Mouse (Mus musculus) CH12.LX (cell line): ENCODE measurements around the gene Lad1. TPM values are rescaled to one million over a fixed set of nuclear protein-coding genes. Genes with fewer than 3 reads are reported as not detected.

Source experiments
- DNase-seq: peaks from one replicate; pipeline ENCODE4 v3.0.0-alpha.2; 2013; ENCODE audit errors: extremely low read depth
- H3K27ac ChIP-seq: 2 replicates; pipeline ENCODE4 v1.5.1; 2012; ENCODE audit warnings: low read depth, mild to moderate bottlenecking, control low read depth, moderate library complexity; ENCODE audit not compliant: insufficient read depth
- H3K27me3 ChIP-seq: replicated peaks from 2 replicates; pipeline ENCODE3; 2012; ENCODE audit warnings: inconsistent platforms
- H3K36me3 ChIP-seq, 2 experiments: replicated peaks in 1 of 2; 2 replicates each; pipeline versions ENCODE3 to v1.6.1; 2012; ENCODE audit warnings: inconsistent platforms in 1 of 2, low read length in 1 of 2, mild to moderate bottlenecking in 1 of 2, mixed read lengths in 1 of 2, moderate library complexity in 1 of 2; ENCODE audit not compliant: control insufficient read depth in 1 of 2, insufficient read depth in 1 of 2
- H3K4me1 ChIP-seq, 2 experiments: 2 replicates each; pipeline ENCODE4 v1.6.1; 2012; ENCODE audit warnings: inconsistent platforms in 1 of 2, moderate library complexity in 1 of 2; ENCODE audit not compliant: insufficient read depth in 2 of 2, control insufficient read depth in 1 of 2
- H3K4me2 ChIP-seq: 2 replicates; pipeline ENCODE4 v1.6.1; 2012; ENCODE audit warnings: low read depth, mild to moderate bottlenecking, control low read depth; ENCODE audit not compliant: poor library complexity, insufficient read depth, severe bottlenecking
- H3K4me3 ChIP-seq, 3 experiments: fragments of 150-350 bp in 1 of 3; sonication (generic) in 1 of 3; replicated peaks in 1 of 3; 2 replicates each; pipeline versions ENCODE3 to v1.5.1; 2011 to 2012; ENCODE audit warnings: low read depth in 2 of 3, low read length in 2 of 3, mild to moderate bottlenecking in 2 of 3, moderate library complexity in 2 of 3, control low read depth in 1 of 3, improper control_type of control experiment in 1 of 3, inconsistent platforms in 1 of 3, mixed read lengths in 1 of 3; ENCODE audit not compliant: poor library complexity in 1 of 3
- H3K79me2 ChIP-seq: replicated peaks from 2 replicates; pipeline ENCODE4 v1.6.1; 2012; ENCODE audit warnings: mild to moderate bottlenecking, moderate library complexity; ENCODE audit not compliant: control insufficient read depth, poor library complexity, insufficient read depth, severe bottlenecking; ENCODE audit errors: extremely low read depth
- H3K9ac ChIP-seq: 2 replicates; pipeline ENCODE4 v1.6.1; 2012; ENCODE audit warnings: low read depth, mild to moderate bottlenecking, control low read depth, moderate library complexity; ENCODE audit not compliant: insufficient read depth
- H3K9me3 ChIP-seq: replicated peaks from 2 replicates; pipeline ENCODE3; 2012; ENCODE audit warnings: low read length, inconsistent platforms, mixed read lengths
- CHD1 ChIP-seq: IDR thresholded peaks from 2 replicates; pipeline ENCODE4 v1.6.1; 2012; ENCODE audit warnings: low read depth, low read length, improper control_type of control experiment, inconsistent platforms
- CTCF ChIP-seq, 2 experiments: IDR thresholded peaks in 1 of 2; conservative IDR thresholded peaks in 1 of 2; 2 replicates each; pipeline ENCODE4 v1.5.1; 2011 to 2012; ENCODE audit warnings: low read depth in 2 of 2, low read length in 2 of 2, improper control_type of control experiment in 1 of 2, inconsistent platforms in 1 of 2, mild to moderate bottlenecking in 1 of 2, moderate library complexity in 1 of 2
- E2F4 ChIP-seq: IDR thresholded peaks from 2 replicates; pipeline ENCODE4 v1.6.1; 2011; ENCODE audit warnings: low read depth, low read length, improper control_type of control experiment; ENCODE audit not compliant: insufficient replicate concordance
- EP300 ChIP-seq: IDR thresholded peaks from 2 replicates; pipeline ENCODE4 v1.6.1; 2011; ENCODE audit warnings: low read length, improper control_type of control experiment
- JUND ChIP-seq: conservative IDR thresholded peaks from 2 replicates; pipeline ENCODE4 v1.6.1; 2011; ENCODE audit warnings: low read depth, low read length, improper control_type of control experiment
- KAT2A ChIP-seq: IDR thresholded peaks from 2 replicates; pipeline ENCODE4 v1.6.1; 2012; ENCODE audit warnings: low read length, improper control_type of control experiment, inconsistent platforms; ENCODE audit not compliant: insufficient replicate concordance
- MAFK ChIP-seq: IDR thresholded peaks from 2 replicates; pipeline ENCODE4 v1.6.1; 2011; ENCODE audit warnings: low read length, improper control_type of control experiment; ENCODE audit not compliant: insufficient replicate concordance
- MAX ChIP-seq: IDR thresholded peaks from 2 replicates; pipeline ENCODE4 v1.6.1; 2011; ENCODE audit warnings: low read length, improper control_type of control experiment
- MYC ChIP-seq: IDR thresholded peaks from 2 replicates; pipeline ENCODE4 v1.6.1; 2011; ENCODE audit warnings: low read depth, mild to moderate bottlenecking, improper control_type of control experiment, low read length
- NELFE ChIP-seq: IDR thresholded peaks from 2 replicates; pipeline ENCODE4 v1.6.1; 2011; ENCODE audit warnings: low read depth, low read length, improper control_type of control experiment
- PAX5 ChIP-seq: IDR thresholded peaks from 2 replicates; pipeline ENCODE4 v1.6.1; 2012; ENCODE audit warnings: low read length, inconsistent platforms, mixed read lengths
- POLR2A ChIP-seq: IDR thresholded peaks from 2 replicates; pipeline ENCODE4 v1.6.1; 2011; ENCODE audit warnings: low read depth, mild to moderate bottlenecking, improper control_type of control experiment, low read length
- RAD21 ChIP-seq: IDR thresholded peaks from 2 replicates; pipeline ENCODE4 v1.6.1; 2011; ENCODE audit warnings: low read depth, mild to moderate bottlenecking, low read length, improper control_type of control experiment, moderate library complexity
- RCOR1 ChIP-seq: conservative IDR thresholded peaks from 2 replicates; pipeline ENCODE4 v1.6.1; 2012; ENCODE audit warnings: low read depth, mild to moderate bottlenecking, inconsistent platforms, low read length, improper control_type of control experiment
- SMC3 ChIP-seq: IDR thresholded peaks from 2 replicates; pipeline ENCODE4 v1.6.1; 2011; ENCODE audit warnings: low read depth, low read length, improper control_type of control experiment
- TBP ChIP-seq: conservative IDR thresholded peaks from 2 replicates; pipeline ENCODE4 v1.6.1; 2011; ENCODE audit warnings: low read depth, low read length, improper control_type of control experiment
- TCF12 ChIP-seq: IDR thresholded peaks from 2 replicates; pipeline ENCODE4 v1.6.1; 2014; ENCODE audit warnings: low read depth, mild to moderate bottlenecking, inconsistent platforms, low read length, improper control_type of control experiment
- USF1 ChIP-seq: IDR thresholded peaks from 2 replicates; pipeline ENCODE4 v1.6.1; 2014; ENCODE audit warnings: low read depth, mild to moderate bottlenecking, inconsistent platforms, low read length, improper control_type of control experiment
- USF2 ChIP-seq: conservative IDR thresholded peaks from 2 replicates; pipeline ENCODE4 v1.6.1; 2011; ENCODE audit warnings: low read depth, low read length, improper control_type of control experiment
- ZKSCAN1 ChIP-seq: IDR thresholded peaks from 2 replicates; pipeline ENCODE4 v1.6.1; 2012; ENCODE audit warnings: low read depth, inconsistent platforms, low read length, improper control_type of control experiment, borderline replicate concordance
- ZNF384 ChIP-seq: IDR thresholded peaks from 2 replicates; pipeline ENCODE4 v1.6.1; 2012; ENCODE audit warnings: low read depth, low read length, improper control_type of control experiment, inconsistent platforms
- dilution Hi-C: fragments of 300-500 bp; cut with MboI; formaldehyde crosslinking; loops from 2 replicates; pipeline ENCODE4 v1.14.3; 2020; ENCODE audit warnings: low sequenced_read_pairs; ENCODE audit not compliant: extremely low pct_unique_long_range_greater_than_20kb, extremely low pct_ligation_motif_present
- in situ Hi-C: fragments of 300-500 bp; cut with MboI; formaldehyde crosslinking; loops from 3 replicates; pipeline ENCODE4 v1.14.3; 2019; ENCODE audit warnings: low sequenced_read_pairs, low pct_ligation_motif_present, low pct_unique_long_range_greater_than_20kb, mixed read lengths
- polyA plus RNA-seq: library from polyadenylated mRNA; unstranded; fragments of >175 nt; gene quantifications from 2 replicates; pipeline ENCODE4 v1.2.1, GENCODE M21; 2012; ENCODE audit warnings: low read depth; ENCODE audit not compliant: insufficient read length
- total RNA-seq, 2 experiments: library from RNA; depleted of rRNA; stranded (reverse); fragments of 300-350 nt in 1 of 2; fragments of >200 nt in 1 of 2; gene quantifications; 2 replicates each; pipeline ENCODE4 v1.2.3; 2012 to 2014

The Lad1 gene
- total and polyA plus RNA-seq, 3 experiments, result 0.17 TPM; not detected in 2

GRCm38 (mm10) chr1:135820071-135820470 is 1.7 kb downstream of the Lad1 start:
- no peak overlapping the region for H3K4me2 ChIP-seq
- no peaks in the 10 kb centered on the region for H3K79me2 ChIP-seq
- no peaks in the 10 kb centered on the region for H3K36me3 ChIP-seq
- dilution Hi-C loops, result no loop called here
- H3K4me1 ChIP-seq, result peaks cover 0 to 13% of the 10 kb centered on the region in 2 experiments; a peak in 2 of 4 replicates
- in situ Hi-C loops, result no loop called here
- peaks cover 9% of the 10 kb centered on the region for H3K9me3 ChIP-seq
- TF ChIP-seq RAD21, result no peak
- no peak for TF ChIP-seq PAX5
- TF ChIP-seq ZKSCAN1, result no peak
- no peak for TF ChIP-seq MAX
- no peak overlapping the region for H3K4me3 ChIP-seq
- no peak overlapping the region for H3K9ac ChIP-seq
- H3K27ac ChIP-seq, result no peak overlapping the region
- DNase-seq, result no peak
- H3K27me3 ChIP-seq, result peaks cover 30% of the 10 kb centered on the region

GRCm38 (mm10) chr1:135820736-135821364 is 2.5 kb downstream of the Lad1 start:
- Histone ChIP-seq H3K4me3 (no peak overlapping the region), H3K9ac (no peak overlapping the region), H3K4me1 (peaks cover 0 to 6% of the 10 kb centered on the region in 2 experiments; a peak in 2 of 4 replicates), H3K4me2 (no peak overlapping the region), H3K9me3 (peaks cover 9% of the 10 kb centered on the region), H3K27ac (no peak overlapping the region), H3K27me3 (peaks cover 36% of the 10 kb centered on the region), H3K79me2 (no peaks in the 10 kb centered on the region), H3K36me3 (no peaks in the 10 kb centered on the region)
- in situ Hi-C loops (no loop called here), dilution Hi-C loops (no loop called here)
- no peak for DNase-seq
- TF ChIP-seq ZNF384, result no peak
- no peak for TF ChIP-seq PAX5
- TF ChIP-seq NELFE, result no peak
- no peak for TF ChIP-seq EP300
- TF ChIP-seq CHD1, result no peak
- no peak for TF ChIP-seq CTCF (conservative IDR thresholded peaks at IDR 0.05 in 1 of 2, IDR thresholded peaks at IDR 0.05 in 1 of 2; ENCODE audit: low read depth in 2 of 2, low read length in 2 of 2)
- TF ChIP-seq ZKSCAN1, result no peak
- no peak for TF ChIP-seq USF1
- TF ChIP-seq MAX, result no peak
- TF ChIP-seq E2F4, result no peak
- TF ChIP-seq RCOR1, result no peak
- TF ChIP-seq KAT2A, result no peak
- TF ChIP-seq SMC3, result no peak
- no peak for TF ChIP-seq POLR2A
- TF ChIP-seq JUND, result no peak
- TF ChIP-seq USF2, result no peak
- no peak for TF ChIP-seq TCF12
- no peak for TF ChIP-seq MYC
- TF ChIP-seq MAFK, result no peak
- TF ChIP-seq TBP, result no peak
